Mouse (Mus musculus) hindbrain, embryonic 10.5 days (tissue): ENCODE measurements at regions not wholly inside any gene's neighbourhood (a gene's known extent, or its start where the extent isn't known, plus 50 kb on each side); places are given as distances from the start of the nearest gene placed in this dataset.
"Not testable (repeated sequence)": the region's sequence is repeated elsewhere in the genome, so short reads cannot be mapped to it uniquely, and the experiment has no call there.

Experiments used
- DNase-seq: peaks from one replicate; pipeline ENCODE4 v3.0.0-alpha.2; 2017; ENCODE audit warnings: low spot score
- H3K27ac ChIP-seq: fragments of 300-500 bp; sonication (generic); 2 replicates; pipeline ENCODE4 v1.5.1; 2016; ENCODE audit warnings: mild to moderate bottlenecking, moderate library complexity
- H3K27me3 ChIP-seq: fragments of 300-500 bp; sonication (generic); 2 replicates; pipeline ENCODE4 v1.6.1; 2016; ENCODE audit warnings: mild to moderate bottlenecking; ENCODE audit not compliant: poor library complexity, insufficient read depth, severe bottlenecking
- H3K36me3 ChIP-seq: fragments of 300-500 bp; sonication (generic); 2 replicates; pipeline ENCODE4 v1.6.1; 2016; ENCODE audit warnings: mild to moderate bottlenecking, moderate library complexity
- H3K4me1 ChIP-seq: fragments of 300-500 bp; sonication (generic); replicated peaks from 2 replicates; pipeline ENCODE4 v1.6.1; 2016; ENCODE audit warnings: mild to moderate bottlenecking
- H3K4me3 ChIP-seq: fragments of 300-500 bp; sonication (generic); 2 replicates; pipeline ENCODE4 v1.5.1; 2016; ENCODE audit warnings: mild to moderate bottlenecking, moderate library complexity
- H3K9me3 ChIP-seq: fragments of 300-500 bp; sonication (generic); 2 replicates; pipeline ENCODE4 v1.6.1; 2016; ENCODE audit warnings: mild to moderate bottlenecking, moderate library complexity
- WGBS: fragments of 180-500 bp; shearing (Covaris S2); methylation state at CpG from one replicate; pipeline ENCODE4 v1.1.7; 2016; 5-methylcytosine and 5-hydroxymethylcytosine counted together

DNA sequence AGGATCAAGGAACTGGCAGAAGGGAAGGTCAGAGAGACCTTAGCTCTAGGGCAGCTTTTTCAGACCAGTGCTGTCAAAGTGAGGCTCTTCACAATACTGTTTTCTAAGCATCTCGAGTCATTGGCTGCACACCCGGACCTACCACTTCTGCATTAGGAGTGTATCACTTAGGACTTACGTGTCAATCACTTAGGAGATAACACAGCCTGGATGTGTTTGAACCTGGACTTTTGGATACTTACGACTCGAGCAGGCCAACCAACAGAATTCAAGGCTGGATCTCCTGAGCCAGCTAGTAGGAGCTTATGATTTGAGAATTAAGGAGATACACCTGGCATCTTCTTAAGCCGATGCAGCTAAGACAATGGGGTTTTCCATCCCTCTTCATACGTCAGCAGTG, 132.2 kb upstream of the Max start:
- H3K27me3 ChIP-seq = no peaks in the 10 kb centered on the region
- H3K36me3 ChIP-seq = no peaks in the 10 kb centered on the region
- DNase-seq = no peak
- H3K9me3 ChIP-seq = no peaks in the 10 kb centered on the region
- H3K4me3 ChIP-seq = no peak overlapping the region
- WGBS = 84% methylated on average over 7 of the region's 7 CpGs
- H3K27ac ChIP-seq = no peak overlapping the region
- H3K4me1 ChIP-seq = no peaks in the 10 kb centered on the region

DNA sequence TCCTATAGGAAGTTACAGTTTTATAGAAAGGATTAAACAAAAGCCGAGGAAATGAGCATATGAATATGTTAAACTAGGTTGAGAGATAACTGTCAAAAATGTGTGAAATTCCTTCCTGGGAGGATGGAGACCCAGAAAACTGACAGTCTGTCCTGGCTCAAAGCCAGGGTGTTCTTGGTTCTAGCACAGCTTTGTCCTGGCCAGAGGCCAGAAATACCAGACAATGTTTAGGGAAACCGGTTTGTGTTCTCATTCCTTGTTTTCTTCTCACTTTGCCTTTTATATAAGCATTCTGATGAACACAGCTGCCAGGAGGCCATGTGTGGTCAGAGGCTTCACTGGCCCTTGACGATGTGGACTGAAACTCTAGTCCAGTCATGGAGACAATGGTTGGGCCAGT, 130.7 kb upstream of the Max start:
- Histone ChIP-seq H3K36me3 (no peaks in the 10 kb centered on the region), H3K4me3 (no peak overlapping the region), H3K4me1 (no peaks in the 10 kb centered on the region), H3K27ac (no peak overlapping the region), H3K27me3 (no peaks in the 10 kb centered on the region), H3K9me3 (no peaks in the 10 kb centered on the region)
- DNase-seq = no peak
- 83% methylated on average over 3 of the region's 3 CpGs for WGBS

DNA sequence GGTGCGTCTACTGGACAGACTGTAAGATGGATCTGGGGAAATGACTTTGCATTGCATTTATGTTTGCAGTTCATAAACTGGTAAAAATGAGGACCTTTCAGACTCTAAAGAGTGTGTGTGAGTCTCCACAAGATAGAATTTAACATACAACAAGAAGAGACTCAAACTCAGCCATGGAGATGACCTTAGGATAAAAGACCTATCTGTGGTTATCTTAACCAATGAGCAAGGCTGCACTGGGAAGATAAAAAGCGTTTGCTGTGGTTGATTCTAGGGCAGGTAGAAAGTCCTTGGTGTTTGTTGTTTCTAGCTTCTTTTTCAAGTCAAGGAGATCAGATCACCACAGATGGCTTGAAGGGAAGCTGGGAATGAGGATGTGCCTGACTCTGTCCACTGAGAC, 130.1 kb upstream of the Max start:
- Histone ChIP-seq H3K4me3 (no peak overlapping the region), H3K27me3 (no peaks in the 10 kb centered on the region), H3K4me1 (no peaks in the 10 kb centered on the region), H3K27ac (no peak overlapping the region), H3K9me3 (no peaks in the 10 kb centered on the region), H3K36me3 (no peaks in the 10 kb centered on the region)
- no peak for DNase-seq
- 79% methylated on average over 2 of the region's 2 CpGs for WGBS

DNA sequence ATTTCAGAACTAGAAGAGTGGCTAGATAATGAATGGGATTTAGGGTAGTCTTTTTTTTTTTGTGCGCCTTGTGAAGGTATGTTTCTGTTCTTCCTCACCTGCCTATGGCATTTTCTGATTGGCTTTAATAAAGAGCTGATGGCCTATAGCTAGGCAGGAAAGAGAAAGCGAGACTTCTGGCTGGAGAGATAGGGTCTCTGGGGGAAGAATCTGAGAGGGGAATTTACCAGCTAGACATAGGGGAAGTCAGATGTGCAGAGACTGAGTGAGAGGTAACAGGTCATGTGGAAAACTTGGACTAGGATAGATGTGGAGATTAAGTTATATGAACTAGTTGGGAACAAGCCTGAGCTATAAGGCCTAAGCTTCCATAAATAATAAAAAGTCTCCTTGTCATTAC, 129.7 kb upstream of the Max start:
- no peak for DNase-seq
- Histone ChIP-seq H3K27me3 (no peaks in the 10 kb centered on the region), H3K4me1 (no peaks in the 10 kb centered on the region), H3K4me3 (no peak overlapping the region), H3K27ac (no peak overlapping the region), H3K9me3 (no peaks in the 10 kb centered on the region), H3K36me3 (no peaks in the 10 kb centered on the region)
- WGBS = 83% methylated on average over 2 of the region's 2 CpGs

DNA sequence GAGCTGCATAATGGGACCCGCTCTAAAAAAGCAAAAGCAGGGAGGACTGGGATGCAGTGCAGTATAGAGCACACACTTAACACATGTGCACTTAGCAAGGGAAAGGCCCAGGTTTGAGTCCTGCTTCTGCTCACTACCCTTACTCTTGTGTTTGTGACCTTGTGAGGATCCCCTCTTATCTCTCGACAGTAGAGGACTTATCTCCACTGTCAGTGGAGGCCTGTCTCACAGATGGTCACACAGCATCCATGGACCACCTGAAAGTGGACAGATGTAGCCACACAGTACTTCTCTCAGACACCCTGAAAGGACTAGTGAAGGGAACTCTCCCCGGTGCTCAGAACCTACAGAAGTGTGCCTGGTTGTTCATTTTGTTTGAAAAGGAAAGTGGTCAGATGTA, 128.5 kb upstream of the Max start:
- Histone ChIP-seq H3K27ac (no peak overlapping the region), H3K9me3 (no peaks in the 10 kb centered on the region), H3K4me1 (no peaks in the 10 kb centered on the region), H3K36me3 (no peaks in the 10 kb centered on the region), H3K27me3 (no peaks in the 10 kb centered on the region), H3K4me3 (no peak overlapping the region)
- 84% methylated on average over 3 of the region's 3 CpGs for WGBS
- DNase-seq = no peak

DNA sequence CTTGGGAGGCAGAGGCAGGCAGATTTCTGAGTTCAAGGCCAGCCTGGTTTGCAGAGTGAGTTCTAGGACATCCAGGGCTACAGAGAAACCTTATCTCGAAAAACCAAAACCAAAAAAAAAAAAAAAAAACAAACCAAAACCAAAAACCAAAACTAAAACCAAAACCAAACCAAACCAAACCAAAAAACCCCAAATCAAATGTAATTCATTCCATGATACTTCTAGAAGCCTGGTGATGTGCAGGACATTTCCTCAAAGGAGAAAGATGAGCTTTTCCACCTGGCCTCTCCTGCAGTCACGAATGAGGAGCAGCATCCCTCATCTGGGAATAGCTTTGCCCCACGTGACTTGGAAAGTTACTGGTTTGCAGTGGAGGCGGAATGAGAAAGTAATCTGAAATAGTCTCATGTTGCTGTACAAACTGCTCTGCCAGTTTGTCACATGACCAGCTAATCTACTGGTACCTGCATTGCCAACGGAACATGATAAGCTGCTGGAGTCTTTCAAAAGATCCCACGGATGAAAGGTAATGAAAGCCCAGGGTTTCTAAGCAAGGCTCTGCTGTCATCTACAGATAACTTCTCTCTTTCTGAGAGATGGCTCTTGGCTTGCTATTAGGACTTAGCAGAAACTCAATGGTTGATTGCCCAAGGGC, 127.8 kb upstream of the Max start:
- Histone ChIP-seq H3K27ac (no peak overlapping the region), H3K4me1 (no peaks in the 10 kb centered on the region)

DNA sequence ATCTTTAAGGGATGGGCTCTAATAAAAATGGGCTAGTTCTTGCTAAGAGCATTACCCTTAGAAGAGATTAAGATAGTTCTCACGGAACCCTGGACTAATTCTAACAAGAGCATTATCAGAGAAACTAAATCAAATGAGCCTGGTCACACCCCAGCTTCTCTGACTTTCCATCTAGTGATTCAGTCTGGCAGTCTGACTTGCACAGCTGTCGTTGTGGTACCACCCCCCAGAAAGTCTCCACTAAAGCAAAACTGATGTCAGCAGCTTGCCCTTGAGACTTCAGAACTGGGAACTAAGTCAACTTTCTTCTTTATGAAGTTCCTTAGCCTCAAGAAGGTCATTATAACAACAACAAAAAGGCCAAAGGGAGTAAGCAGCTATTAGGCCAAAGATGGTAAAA, 126.5 kb upstream of the Max start:
- no peaks in the 10 kb centered on the region for H3K9me3 ChIP-seq
- H3K27me3 ChIP-seq = no peaks in the 10 kb centered on the region
- no peaks in the 10 kb centered on the region for H3K36me3 ChIP-seq
- H3K27ac ChIP-seq = no peak overlapping the region
- DNase-seq = no peak
- 85% methylated on average over 2 of the region's 2 CpGs for WGBS
- H3K4me1 ChIP-seq = no peaks in the 10 kb centered on the region
- H3K4me3 ChIP-seq = no peak overlapping the region

More for the DNA sequence above, 127.8 kb upstream of the Max start:
- no peaks in the 10 kb centered on the region for H3K27me3 ChIP-seq
- H3K4me3 ChIP-seq = no peak overlapping the region
- 90% methylated on average over 6 of the region's 6 CpGs for WGBS
- no peak for DNase-seq
- H3K9me3 ChIP-seq = no peaks in the 10 kb centered on the region
- no peaks in the 10 kb centered on the region for H3K36me3 ChIP-seq

DNA sequence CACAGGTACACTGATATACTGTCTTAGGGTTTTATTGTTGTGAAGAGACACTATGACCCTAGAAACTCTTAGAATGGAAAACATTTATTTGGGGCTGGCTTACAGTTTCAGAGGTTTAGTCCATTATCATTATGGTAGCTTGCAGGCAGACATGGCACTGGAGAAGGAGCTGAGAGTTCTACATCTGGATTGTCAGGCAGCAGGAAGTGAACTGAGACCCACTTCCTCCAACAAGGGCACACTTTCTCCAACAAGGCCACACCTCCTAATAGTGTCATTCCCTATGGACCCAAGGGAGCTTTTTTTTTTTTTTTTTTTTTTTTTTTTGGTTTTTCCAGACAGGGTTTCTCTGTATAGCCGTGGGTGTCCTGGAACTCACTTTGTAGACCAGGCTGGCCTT, 124.9 kb upstream of the Max start:
- H3K4me3 ChIP-seq, H3K27me3 ChIP-seq, H3K27ac ChIP-seq, H3K9me3 ChIP-seq, H3K4me1 ChIP-seq, DNase-seq, H3K36me3 ChIP-seq: not testable (repeated sequence)
- 95% methylated on average over 1 of the region's 1 CpGs for WGBS

DNA sequence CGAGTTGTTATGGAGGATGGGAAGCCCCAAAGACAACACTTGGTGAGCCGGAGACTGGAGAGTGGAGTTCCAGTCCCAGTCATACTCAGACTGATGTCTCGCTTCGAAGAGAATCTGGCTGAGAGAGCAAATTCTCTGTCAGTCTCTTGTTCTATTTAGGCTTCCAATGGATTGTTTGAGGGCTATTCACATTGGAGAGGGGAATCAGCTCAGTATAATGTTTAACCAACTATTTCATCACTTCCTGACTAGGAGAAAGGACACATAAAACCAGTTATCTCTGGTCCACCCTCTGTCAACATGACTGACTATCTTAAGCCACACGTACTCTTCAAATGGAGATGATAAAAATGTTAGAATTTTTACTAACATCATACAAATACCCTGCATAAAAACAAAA, 123.9 kb upstream of the Max start:
- Histone ChIP-seq H3K9me3 (no peaks in the 10 kb centered on the region), H3K4me3 (no peak overlapping the region)
- 84% methylated on average over 5 of the region's 5 CpGs for WGBS

DNA sequence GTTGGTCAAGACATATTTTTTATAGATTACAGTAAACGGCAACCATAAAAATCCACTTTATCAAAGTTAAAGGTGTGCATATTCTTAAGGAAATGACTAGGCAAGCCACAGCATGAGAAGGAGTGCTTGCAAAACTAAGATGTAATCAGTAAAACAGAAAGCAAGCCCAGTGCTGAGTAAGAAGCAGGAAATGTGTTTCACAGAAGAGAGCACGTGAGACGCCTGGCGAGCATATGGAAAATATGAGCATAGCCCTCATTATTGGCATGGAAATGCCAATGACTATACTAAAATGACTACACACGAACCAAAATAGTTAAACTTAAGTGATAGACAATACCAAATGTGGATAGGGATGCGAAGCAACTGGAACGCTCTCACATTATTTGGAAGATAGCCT, 123.2 kb upstream of the Max start:
- WGBS = 91% methylated on average over 7 of the region's 7 CpGs
- H3K27ac ChIP-seq = no peak overlapping the region
- no peaks in the 10 kb centered on the region for H3K9me3 ChIP-seq
- no peaks in the 10 kb centered on the region for H3K4me1 ChIP-seq
- H3K27me3 ChIP-seq = no peaks in the 10 kb centered on the region
- DNase-seq = no peak
- H3K4me3 ChIP-seq = no peak overlapping the region
- no peaks in the 10 kb centered on the region for H3K36me3 ChIP-seq

More for the DNA sequence above, 123.9 kb upstream of the Max start:
- no peaks in the 10 kb centered on the region for H3K36me3 ChIP-seq
- no peak overlapping the region for H3K27ac ChIP-seq
- H3K4me1 ChIP-seq = no peaks in the 10 kb centered on the region
- no peak for DNase-seq
- H3K27me3 ChIP-seq = no peaks in the 10 kb centered on the region

DNA sequence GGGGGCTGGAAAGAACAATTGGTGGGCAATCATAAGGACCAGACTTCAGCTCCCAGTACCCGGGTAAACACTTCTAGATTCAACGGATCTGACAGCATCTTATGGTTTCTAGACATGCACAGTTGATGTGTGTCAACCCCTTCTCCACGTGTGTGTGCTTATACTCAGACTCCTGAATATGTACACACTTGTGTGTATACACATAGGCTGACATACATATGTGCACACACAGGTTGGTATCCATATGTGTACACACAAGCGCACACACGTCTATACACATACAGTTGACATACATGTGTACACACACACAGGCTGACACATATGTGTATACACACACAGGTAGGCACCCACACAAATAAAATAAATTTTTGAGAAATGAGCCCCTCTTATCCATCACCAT, 122.7 kb upstream of the Max start:
- 89% methylated on average over 5 of the region's 5 CpGs for WGBS
- no peak overlapping the region for H3K27ac ChIP-seq
- DNase-seq = no peak

DNA sequence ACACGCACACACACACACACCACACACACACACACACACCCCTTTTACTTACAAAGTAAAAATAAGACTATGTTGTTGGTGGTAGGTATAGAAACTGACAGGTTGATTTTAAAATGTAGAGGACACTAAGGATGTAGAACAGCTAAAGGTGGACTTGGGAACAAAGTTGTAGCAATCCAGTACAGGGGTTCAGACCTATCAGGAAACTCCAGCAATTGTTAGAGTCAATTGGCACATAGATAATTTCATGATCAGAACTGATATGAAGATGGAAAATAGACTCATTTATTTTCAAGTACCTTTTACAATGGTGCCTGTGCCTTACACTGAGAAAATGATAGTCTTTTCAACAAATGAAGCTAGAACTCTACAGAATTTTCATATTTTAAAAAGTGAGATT, 122.3 kb upstream of the Max start:
- Histone ChIP-seq H3K4me1 (no peaks in the 10 kb centered on the region), H3K4me3 (no peak overlapping the region), H3K36me3 (no peaks in the 10 kb centered on the region), H3K27me3 (no peaks in the 10 kb centered on the region), H3K9me3 (no peaks in the 10 kb centered on the region), H3K27ac (no peak overlapping the region)
- WGBS = 50% methylated on average over 1 of the region's 1 CpGs
- no peak for DNase-seq

More for the DNA sequence above, 122.7 kb upstream of the Max start:
- Histone ChIP-seq H3K36me3 (no peaks in the 10 kb centered on the region), H3K27me3 (no peaks in the 10 kb centered on the region), H3K4me3 (no peak overlapping the region), H3K9me3 (no peaks in the 10 kb centered on the region), H3K4me1 (no peaks in the 10 kb centered on the region)

DNA sequence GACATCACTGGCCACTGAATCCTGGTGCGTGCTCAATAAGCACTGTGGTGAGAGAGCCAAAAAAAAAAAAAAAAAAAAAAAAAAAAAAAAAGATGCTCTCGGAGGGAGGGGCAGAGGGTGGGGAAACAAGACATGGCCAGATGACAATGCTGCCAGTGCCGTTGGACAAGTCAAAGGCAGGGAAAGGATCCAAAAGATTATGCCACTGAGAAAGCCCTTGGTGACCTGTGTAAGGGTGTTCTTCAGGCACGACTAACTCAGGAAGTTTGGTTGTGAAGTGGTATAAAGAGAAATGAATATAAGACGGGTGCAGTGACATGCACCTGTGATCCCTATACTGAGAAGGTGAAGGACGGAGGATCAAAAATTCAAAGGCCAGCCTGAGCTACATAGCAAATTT, 121.8 kb upstream of the Max start:
- no peaks in the 10 kb centered on the region for H3K36me3 ChIP-seq
- WGBS = 79% methylated on average over 6 of the region's 6 CpGs
- H3K27me3 ChIP-seq = no peaks in the 10 kb centered on the region
- H3K4me1 ChIP-seq = no peaks in the 10 kb centered on the region
- no peak for DNase-seq
- H3K27ac ChIP-seq = no peak overlapping the region
- H3K9me3 ChIP-seq = no peaks in the 10 kb centered on the region
- H3K4me3 ChIP-seq = no peak overlapping the region

DNA sequence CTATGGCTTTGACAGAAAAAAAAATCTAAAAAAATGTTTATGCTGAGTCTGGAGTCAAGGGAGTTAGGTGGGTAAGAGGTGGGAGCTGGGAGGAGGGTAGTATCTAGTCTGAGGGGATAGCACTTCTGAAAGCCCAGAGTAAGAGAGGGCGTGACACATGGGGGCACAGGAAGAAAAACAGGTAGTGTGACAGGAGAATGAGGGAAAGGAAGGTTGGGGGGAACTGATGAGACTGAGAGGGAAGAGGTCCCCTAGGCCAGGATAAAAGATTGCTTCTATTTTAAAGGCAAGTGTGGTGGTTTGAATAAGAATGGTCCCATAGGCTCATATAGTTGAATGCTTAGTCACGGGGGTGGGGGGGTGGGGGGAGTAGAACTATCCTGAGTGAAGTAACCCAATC, 119.8 kb upstream of the Max start:
- WGBS = 86% methylated on average over 2 of the region's 2 CpGs
- no peak overlapping the region for H3K4me3 ChIP-seq
- H3K4me1 ChIP-seq = no peaks in the 10 kb centered on the region
- H3K27ac ChIP-seq = no peak overlapping the region
- H3K36me3 ChIP-seq = no peaks in the 10 kb centered on the region
- H3K27me3 ChIP-seq = no peaks in the 10 kb centered on the region
- H3K9me3 ChIP-seq = no peaks in the 10 kb centered on the region
- no peak for DNase-seq
